Mouse (Mus musculus) heart, adult 2 months (tissue): Measurements from ENCODE around the gene St6galnac5. TPM values are rescaled to one million over a fixed set of nuclear protein-coding genes. Genes with fewer than 3 reads are reported as not detected.

Source experiments
- DNase-seq, 2 experiments: peaks; one replicate each; pipeline ENCODE4 v3.0.0; 2021
- H3K27ac ChIP-seq: fragments of 200-600 bp; 2 replicates; pipeline ENCODE4 v1.8.1; 2022
- H3K27me3 ChIP-seq: fragments of 200-500 bp; 2 replicates; pipeline ENCODE4 v1.6.1; 2012; ENCODE audit warnings: mild to moderate bottlenecking, low read length, inconsistent platforms, mixed read lengths; ENCODE audit not compliant: control insufficient read depth, insufficient read depth
- H3K36me3 ChIP-seq: fragments of 200-500 bp; 2 replicates; pipeline ENCODE4 v1.6.1; 2012; ENCODE audit warnings: low read length, inconsistent platforms; ENCODE audit not compliant: control insufficient read depth, insufficient read depth
- H3K4me1 ChIP-seq: fragments of 200-500 bp; 2 replicates; pipeline ENCODE4 v1.6.1; 2011; ENCODE audit warnings: low read length; ENCODE audit not compliant: control insufficient read depth, insufficient read depth
- H3K4me3 ChIP-seq: fragments of 200-600 bp; 2 replicates; pipeline ENCODE4 v1.8.1; 2022
- H3K79me2 ChIP-seq: fragments of 200-500 bp; replicated peaks from 2 replicates; pipeline ENCODE4 v1.6.1; 2012; ENCODE audit warnings: mild to moderate bottlenecking, inconsistent platforms, low read length, moderate library complexity, mixed read lengths; ENCODE audit not compliant: control insufficient read depth, insufficient read depth
- H3K9ac ChIP-seq: fragments of 200-500 bp; 2 replicates; pipeline ENCODE4 v1.6.1; 2012; ENCODE audit warnings: low read depth, mild to moderate bottlenecking, control low read depth, inconsistent platforms, low read length, mixed read lengths
- CTCF ChIP-seq: fragments of 200-600 bp; IDR thresholded peaks from 2 replicates; pipeline ENCODE4 v1.8.1; 2022; ENCODE audit warnings: antibody characterized with exemption, mild to moderate bottlenecking, moderate library complexity
- EP300 ChIP-seq: fragments of 200-500 bp; IDR thresholded peaks from 2 replicates; pipeline ENCODE4 v1.6.1; 2011; ENCODE audit warnings: low read depth, low read length, control low read depth; ENCODE audit not compliant: insufficient read depth
- POLR2A ChIP-seq: fragments of 200-500 bp; IDR thresholded peaks from 2 replicates; pipeline ENCODE4 v1.6.1; 2011; ENCODE audit warnings: mild to moderate bottlenecking, low read depth, low read length, control low read depth; ENCODE audit not compliant: insufficient read depth
- WGBS: fragments of 180-500 bp; shearing (Covaris S2); methylation state at CpG from one replicate; pipeline ENCODE4 v1.1.7; 2018; 5-methylcytosine and 5-hydroxymethylcytosine counted together
- intact Hi-C: fragments of 180-260 bp; cut with DNase I; formaldehyde crosslinking; loops from one replicate; pipeline ENCODE4 v1.15.1; 2025
- polyA plus RNA-seq: library from polyadenylated mRNA; depleted of rRNA; stranded (reverse); fragments of >200 nt; gene quantifications from 2 replicates; pipeline ENCODE4 v1.2.3, GENCODE M21; 2012
- total RNA-seq, 2 experiments: library from RNA; stranded (reverse); gene quantifications; 2 replicates each; pipeline ENCODE4 v1.2.3; 2021

St6galnac5 gene
- total and polyA plus RNA-seq, 3 experiments: 0.08 TPM; not detected in 2

DNA sequence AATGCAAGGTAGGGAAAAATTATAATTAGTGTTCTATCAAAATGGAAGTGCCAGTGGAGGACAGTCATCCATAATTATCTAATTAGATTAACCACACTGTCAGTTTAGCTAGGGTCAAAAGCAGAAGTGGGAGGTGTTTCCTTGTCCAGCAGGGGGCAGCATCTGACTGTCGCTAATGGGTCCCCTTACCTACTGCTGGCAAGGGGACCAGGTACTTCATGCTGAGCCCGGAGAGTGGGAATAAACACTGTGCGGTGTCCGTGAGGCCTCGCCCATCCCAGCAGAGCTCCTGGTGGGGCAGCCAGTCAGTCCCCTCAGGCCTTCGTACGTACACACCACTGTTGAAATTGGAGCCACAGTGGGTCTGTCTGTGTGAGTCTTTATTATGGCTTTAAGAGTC, 198.3 kb downstream of the St6galnac5 start:
- Histone ChIP-seq H3K36me3 (no peaks in the 10 kb centered on the region), H3K79me2 (no peaks in the 10 kb centered on the region), H3K9ac (no peak overlapping the region), H3K27me3 (no peaks in the 10 kb centered on the region), H3K27ac (no peak overlapping the region), H3K4me3 (no peak overlapping the region), H3K4me1 (no peaks in the 10 kb centered on the region)
- TF ChIP-seq POLR2A (no peak), EP300 (0 out of 2 replicates have a peak, but pooled peaks have one; percentile 19), CTCF (peak; percentile 90)
- 48% methylated on average over 7 of the region's 7 CpGs for WGBS
- intact Hi-C loops: loop anchor here (2.0 to 5.0 kb wide), 3 partner anchors 174 to 869 kb away; no protein-coding TSS in a partner anchor
- DNase-seq: peak; percentile 43 to 59

DNA sequence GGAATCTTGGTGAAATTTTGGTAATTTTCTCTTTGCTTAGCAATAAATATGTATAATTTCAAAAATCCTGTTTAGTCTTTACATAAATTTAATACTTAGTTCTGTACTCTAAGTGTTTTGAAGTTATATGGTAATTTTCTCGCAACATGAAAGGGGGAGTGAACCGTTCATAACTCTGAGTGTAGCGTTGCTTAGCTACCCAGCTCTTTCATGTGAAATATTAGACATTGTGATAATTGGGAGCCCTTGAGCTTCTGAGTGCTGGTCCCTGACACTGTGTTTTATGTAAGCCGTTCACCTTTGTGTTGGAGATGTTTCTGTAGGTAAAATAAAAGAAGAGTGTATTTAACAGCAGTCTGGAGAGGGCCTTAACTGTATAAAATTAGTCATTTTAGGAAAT, 202.2 kb downstream of the St6galnac5 start:
- H3K4me1 ChIP-seq: no peaks in the 10 kb centered on the region
- H3K79me2 ChIP-seq: no peaks in the 10 kb centered on the region
- H3K4me3 ChIP-seq: no peak overlapping the region
- TF ChIP-seq CTCF (no peak), POLR2A (no peak), EP300 (no peak)
- 89% methylated on average over 4 of the region's 4 CpGs for WGBS
- DNase-seq: no peak
- intact Hi-C loops: loop anchor here (5.0 kb wide), 2 partner anchors 177 to 722 kb away; no protein-coding TSS in a partner anchor
- no peaks in the 10 kb centered on the region for H3K36me3 ChIP-seq
- no peak overlapping the region for H3K9ac ChIP-seq
- no peak overlapping the region for H3K27ac ChIP-seq
- H3K27me3 ChIP-seq: no peaks in the 10 kb centered on the region

GRCm38 (mm10) chr3:152776872-152777540, 205.0 kb downstream of the St6galnac5 start:
- no peak for DNase-seq
- H3K4me1 ChIP-seq: no peaks in the 10 kb centered on the region
- H3K79me2 ChIP-seq: no peaks in the 10 kb centered on the region
- no peak overlapping the region for H3K27ac ChIP-seq
- no peak overlapping the region for H3K4me3 ChIP-seq
- WGBS: 87% methylated on average over 16 of the region's 16 CpGs
- TF ChIP-seq POLR2A: no peak
- no peak for TF ChIP-seq EP300
- no peak for TF ChIP-seq CTCF
- H3K9ac ChIP-seq: no peak overlapping the region
- intact Hi-C loops: no loop called here
- H3K27me3 ChIP-seq: no peaks in the 10 kb centered on the region
- H3K36me3 ChIP-seq: no peaks in the 10 kb centered on the region

DNA sequence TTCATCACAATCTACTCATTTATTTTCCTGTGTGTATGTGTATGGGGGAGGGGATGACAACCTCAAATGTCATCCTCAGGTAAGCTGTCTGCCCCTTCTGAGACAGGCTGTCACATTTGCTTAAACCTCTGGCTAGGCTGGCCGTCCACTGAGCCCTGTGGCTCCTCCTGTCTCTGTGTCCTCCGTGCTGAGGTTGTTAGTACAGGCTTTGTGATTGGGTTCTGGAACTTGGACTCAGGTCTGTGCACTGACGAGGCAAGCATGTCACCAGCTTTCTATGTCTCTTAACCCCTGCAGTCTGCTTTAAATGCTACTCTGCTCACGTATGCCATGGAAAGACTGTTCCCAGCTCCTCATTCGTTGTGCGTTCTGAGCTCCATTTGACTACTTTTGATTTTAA, 205.7 kb downstream of the St6galnac5 start:
- Histone ChIP-seq H3K79me2 (no peaks in the 10 kb centered on the region), H3K27ac (no peak overlapping the region), H3K36me3 (no peaks in the 10 kb centered on the region), H3K27me3 (no peaks in the 10 kb centered on the region), H3K9ac (no peak overlapping the region), H3K4me3 (no peak overlapping the region), H3K4me1 (no peaks in the 10 kb centered on the region)
- intact Hi-C loops: no loop called here
- 84% methylated on average over 6 of the region's 6 CpGs for WGBS
- TF ChIP-seq POLR2A (no peak), EP300 (no peak), CTCF (no peak)
- DNase-seq: no peak

GRCm38 (mm10) chr3:152770056-152770455, 212.0 kb downstream of the St6galnac5 start:
- DNase-seq: no peak
- TF ChIP-seq CTCF (no peak), POLR2A (no peak), EP300 (no peak)
- Histone ChIP-seq H3K27ac (no peak overlapping the region), H3K27me3 (no peaks in the 10 kb centered on the region), H3K36me3 (no peaks in the 10 kb centered on the region), H3K9ac (no peak overlapping the region), H3K4me1 (no peaks in the 10 kb centered on the region), H3K4me3 (no peak overlapping the region), H3K79me2 (no peaks in the 10 kb centered on the region)
- intact Hi-C loops: no loop called here
- WGBS: 89% methylated on average over 6 of the region's 6 CpGs

DNA sequence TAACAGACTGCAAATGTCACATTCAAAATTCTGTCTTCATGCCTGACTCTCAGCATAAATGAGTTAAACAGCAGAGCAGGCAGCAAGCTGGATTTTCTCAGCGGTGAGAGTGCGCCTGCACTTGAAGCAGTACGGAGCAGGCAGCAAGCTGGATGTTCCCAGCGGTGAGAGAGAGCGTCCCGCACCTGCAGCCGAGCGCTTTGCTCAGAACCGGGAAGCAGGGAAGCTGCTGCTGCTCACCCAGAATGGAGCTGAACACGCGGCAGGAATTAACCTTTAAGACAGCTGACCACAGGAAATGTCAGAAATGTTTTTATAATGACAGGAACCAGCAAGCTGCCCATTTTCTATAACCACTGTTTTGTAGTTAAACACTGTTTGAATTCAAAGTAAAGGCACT, 214.6 kb downstream of the St6galnac5 start:
- Histone ChIP-seq H3K36me3 (no peaks in the 10 kb centered on the region), H3K27ac (no peak overlapping the region), H3K9ac (no peak overlapping the region), H3K4me3 (no peak overlapping the region), H3K4me1 (peaks cover 1% of the 10 kb centered on the region; the same call in 1 of the 2 replicates), H3K27me3 (no peaks in the 10 kb centered on the region), H3K79me2 (no peaks in the 10 kb centered on the region)
- DNase-seq: no peak
- intact Hi-C loops: no loop called here
- TF ChIP-seq EP300 (no peak), POLR2A (no peak), CTCF (no peak)
- WGBS: 58% methylated on average over 11 of the region's 11 CpGs
